Mouse (Mus musculus): ENCODE results near the gene Grin2c.
A peak's percentile ranks its signal among the peaks of the same experiment; 100 is the strongest.

Gene Grin2c

DNA sequence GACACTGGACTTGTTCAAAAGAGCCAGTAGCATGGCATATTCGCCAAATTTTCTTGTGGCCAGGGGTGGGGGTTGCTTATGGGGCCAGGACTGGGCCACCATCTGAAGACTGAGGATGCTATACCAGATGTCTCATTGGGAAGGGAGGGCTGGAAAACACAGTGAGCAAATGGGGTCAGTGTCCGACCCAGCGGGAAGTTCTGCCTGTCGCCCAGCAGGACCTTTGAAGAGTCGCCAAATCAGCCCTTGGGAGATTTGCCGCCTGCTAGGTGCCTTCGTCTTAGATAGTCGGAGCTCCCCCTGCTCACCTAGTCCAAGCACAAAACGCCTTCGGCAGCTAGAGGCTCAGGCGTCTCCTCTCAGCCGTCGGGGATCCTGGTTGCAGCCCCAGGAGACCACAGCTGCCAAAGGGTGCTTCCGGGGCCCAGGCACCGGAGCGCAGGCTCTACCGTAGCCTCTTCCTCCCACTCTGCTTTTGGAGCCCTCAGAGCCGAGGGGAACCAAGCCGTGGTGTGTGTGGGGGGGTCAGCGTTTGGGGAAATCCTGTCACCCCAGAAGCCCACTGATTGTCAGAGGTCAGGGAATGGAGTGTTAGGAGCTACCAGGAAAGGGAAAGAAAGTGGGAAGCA, 1.2 kb downstream of the Grin2c start:
- DNase-seq (ENCODE audit: low read depth, low spot score) = no peak

DNA sequence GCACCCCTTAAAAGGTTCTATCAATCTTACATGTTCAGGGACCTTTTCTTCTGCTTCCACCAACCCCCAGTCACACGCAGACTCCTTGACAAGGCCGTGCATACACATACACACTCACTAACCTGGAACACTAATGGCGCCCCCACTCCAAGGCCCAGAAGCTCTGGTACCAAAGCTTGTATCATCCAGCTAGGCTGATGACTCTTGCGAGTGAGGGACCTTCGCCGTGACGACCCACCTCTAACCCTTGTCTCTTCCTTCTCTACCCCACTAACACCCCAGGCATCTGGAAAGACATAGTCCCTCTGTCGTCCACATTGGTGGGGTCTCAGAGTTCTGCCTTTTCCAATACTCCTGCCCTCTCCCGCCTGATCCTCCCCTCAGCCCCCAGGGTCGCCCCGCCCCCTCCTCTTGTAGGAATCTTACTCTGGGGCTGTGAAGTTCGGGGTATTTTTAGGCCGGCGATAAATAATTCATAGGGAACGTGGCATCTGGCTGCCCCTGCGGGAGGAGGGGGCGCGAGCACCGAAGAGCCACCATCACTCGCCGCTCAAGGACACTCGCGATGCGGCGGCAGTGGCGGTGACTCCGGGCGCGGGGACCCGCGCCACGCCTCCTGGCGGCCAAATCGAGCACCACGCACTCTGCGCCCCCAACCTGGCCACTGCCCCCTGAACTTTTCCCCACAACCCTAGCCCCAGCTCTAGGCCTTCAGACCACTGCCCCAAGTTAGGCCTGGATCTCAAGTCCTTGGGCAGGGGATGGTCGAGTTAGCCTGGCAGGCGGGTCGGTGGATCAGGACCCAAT, 2.0 kb downstream of the Grin2c start:
- peak; percentile 56 for DNase-seq (ENCODE audit: low read depth, low spot score)

DNA sequence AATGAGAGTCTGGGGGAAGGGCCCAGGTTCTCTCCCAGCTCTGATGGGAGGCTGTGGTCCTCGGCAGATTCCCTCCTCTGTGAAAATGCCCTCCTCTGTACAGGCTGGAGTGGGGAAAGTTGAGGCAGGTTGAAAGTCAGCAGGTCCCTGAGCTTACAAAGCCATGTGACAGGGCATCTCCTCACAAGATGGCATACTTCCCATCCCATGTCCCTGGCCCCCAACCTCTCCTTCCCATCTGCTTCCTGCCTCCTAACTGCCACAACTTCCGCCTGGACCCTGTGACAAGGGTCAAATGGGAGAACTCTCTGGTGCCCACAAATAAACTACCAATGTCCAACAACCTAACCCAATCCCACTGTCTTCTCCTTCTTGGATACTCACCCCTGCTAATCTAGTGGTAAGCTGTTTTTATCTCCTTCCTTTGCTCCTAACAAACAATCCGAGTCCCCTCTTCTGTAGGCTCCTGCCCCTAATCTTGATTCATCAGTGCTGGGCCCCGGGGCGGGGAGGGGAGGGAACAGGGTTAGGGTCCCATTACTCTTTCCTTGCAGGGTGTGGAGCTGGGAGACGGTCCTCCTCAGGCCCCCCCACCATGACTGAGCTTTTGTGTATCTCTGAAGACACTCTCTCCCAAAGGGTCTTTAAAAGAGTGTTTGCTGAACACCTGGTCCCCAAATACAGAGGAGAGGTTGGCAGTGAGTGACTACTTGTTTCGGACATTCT, 2.7 kb downstream of the Grin2c start:
- DNase-seq (ENCODE audit: low read depth, low spot score) = no peak

DNA sequence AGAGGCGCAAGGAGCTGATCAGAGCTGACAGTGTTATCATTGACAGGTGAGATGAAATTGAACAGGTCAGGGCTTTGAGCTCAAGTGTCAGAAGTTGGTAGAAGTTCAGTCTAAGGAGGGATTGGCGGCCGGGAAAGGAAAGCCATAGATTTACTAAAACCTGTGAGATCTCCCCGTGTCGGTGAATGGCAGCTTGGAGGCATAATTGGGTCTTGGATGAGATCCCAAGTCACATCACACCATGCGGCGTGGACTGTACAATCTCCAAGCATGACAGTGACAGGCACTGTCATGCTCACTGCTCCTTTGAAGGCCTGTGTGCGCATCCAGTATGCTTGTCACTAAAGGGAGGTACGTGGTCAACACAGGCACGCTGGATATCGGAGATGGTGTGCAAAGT, 4.1 kb downstream of the Grin2c start:
- DNase-seq (ENCODE audit: low read depth, low spot score) = no peak

DNA sequence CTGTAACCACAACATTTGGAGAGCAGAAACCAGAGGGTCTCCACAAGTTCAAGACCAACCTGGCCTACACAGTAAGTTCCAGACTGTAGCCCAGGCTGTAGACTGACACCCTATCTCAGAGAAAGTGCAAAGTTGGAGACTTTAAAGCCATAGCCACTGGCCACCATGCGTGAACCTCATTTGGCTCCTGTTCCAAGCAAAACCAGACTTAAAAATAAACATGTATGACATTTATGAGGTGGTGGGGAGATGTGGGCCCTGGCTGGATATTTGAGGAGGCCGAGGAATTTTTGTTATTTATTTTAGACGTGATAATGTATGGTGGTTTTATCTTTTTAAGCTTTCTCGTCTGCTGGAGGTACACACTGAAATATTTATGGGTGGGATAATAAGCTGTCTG, 7.9 kb downstream of the Grin2c start:
- DNase-seq (ENCODE audit: low read depth, low spot score) = no peak

DNA sequence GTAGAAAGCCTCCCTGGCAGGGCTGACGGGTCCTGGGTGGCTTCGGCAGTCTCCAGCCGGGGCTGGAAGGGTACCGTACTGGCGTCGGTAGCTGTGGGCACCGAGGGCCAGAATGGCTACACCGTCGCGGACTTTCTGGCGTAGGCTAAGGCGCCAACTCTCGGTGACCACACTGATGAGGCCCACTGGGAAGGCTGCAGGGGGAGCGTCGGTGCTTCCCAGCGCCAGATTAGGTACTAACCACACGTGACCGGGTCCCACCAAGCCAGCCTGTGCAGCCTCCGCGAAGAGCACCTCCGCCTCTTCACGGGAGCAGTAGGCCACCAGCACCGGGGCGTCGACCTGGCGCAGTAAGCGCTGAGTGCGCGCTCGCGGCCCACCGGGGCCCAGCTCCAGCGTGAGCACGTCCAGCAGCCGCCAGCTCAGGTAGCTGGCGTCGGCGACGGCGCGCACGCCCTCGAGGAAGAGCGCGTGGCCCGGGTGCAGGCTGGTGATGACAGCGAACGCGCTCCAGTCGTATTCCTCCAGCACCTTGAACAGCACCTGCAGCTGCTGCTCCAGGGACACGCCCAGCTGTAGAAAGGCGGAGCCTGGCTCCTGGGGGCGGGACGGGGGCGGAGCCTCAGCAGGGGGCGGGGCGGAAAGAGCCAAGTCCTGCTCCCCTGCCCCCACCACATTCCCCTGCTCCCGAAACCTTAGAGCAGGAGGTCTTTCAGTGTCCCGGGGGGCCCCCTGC, 9.1 kb downstream of the Grin2c start:
- peak; percentile 50 for DNase-seq (ENCODE audit: low read depth, low spot score)

DNA sequence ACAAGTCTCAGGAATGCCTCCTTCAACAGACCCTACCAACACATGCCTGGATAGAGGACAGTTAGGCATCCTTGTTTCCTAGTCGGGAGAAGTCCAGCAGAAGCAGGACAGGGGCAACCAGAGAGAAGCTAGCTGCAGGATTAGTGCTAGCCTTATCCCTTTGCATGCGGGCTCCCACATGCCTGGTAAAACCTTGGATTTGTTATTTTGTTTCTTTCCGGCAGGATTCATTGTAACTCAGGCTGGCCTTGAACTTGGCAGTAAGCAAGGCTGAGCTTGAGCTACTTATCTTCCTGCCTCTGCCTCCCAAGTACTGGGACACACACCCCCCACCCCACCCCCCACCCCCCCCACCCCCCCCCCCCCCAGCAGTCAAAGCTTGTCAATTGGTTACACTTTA, 15.8 kb downstream of the Grin2c start:
- no peak for DNase-seq (ENCODE audit: low read depth, low spot score)

DNA sequence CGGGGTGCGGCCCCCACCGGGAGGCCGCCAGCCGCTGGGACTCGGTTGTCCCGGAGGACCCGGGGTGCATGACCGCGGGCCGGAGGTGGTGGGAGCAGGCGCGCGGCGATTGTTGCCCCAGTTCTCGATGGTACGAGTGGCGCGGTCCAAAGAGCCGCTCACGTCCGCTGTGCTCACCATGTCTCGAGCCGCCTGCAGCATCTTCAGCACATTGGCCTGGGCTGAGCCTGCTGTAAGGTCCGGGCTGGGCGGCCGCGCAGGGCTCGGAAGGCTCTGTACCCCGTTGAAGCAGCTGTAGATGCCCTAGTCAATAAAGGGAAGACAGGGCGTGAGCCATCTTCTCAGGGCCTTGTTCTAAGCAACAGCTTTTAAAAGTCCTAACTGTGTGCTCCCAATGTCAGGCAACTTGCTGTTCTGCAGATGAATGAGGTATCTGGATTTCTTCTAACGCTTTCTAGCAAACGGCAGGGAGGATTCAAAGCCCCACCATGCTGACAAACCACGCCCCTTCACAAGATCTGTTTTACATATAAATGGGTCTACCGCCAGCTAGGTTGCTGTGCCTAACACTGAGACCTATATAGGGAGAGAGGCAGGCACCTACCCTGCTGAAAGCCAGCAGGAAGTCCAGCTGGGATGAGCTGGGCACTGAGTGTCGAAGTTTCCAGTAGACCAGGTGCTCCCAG, 16.5 kb downstream of the Grin2c start:
- no peak for DNase-seq (ENCODE audit: low read depth, low spot score)

DNA sequence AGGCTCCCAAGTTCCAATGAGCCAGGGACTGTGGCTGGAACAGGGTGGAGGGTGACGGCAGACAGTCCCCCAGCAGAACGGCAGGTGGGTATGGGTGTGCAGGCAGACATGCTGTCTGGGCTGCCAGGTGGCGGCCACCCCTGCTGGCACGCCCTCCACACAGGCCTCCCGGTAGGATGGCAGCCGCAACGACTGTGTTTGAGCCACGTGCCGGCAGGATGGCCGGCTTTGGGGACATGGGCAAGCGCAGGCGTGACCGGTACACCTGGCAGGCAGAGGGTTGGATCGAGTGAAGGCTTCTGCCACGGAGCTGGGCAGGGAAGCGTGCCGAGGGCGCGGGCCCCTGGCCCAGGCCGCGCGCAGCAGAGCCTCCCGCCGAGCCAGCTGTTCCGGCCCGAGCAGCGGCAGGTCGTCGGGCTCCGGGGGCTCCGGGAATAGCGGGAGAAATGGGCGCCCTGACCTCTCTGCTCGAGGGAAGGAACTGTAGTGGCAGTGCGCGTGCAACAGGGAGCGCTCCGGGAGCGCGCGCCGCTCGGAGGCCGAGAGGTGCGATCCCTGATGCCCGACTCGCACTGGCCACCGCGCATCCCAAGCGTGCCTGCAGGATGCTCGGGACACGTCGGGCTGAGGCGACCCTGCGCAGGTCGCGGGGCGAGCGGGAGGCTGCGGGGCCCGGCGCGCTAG, 17.2 kb downstream of the Grin2c start:
- no peak for DNase-seq (ENCODE audit: low read depth, low spot score)

DNA sequence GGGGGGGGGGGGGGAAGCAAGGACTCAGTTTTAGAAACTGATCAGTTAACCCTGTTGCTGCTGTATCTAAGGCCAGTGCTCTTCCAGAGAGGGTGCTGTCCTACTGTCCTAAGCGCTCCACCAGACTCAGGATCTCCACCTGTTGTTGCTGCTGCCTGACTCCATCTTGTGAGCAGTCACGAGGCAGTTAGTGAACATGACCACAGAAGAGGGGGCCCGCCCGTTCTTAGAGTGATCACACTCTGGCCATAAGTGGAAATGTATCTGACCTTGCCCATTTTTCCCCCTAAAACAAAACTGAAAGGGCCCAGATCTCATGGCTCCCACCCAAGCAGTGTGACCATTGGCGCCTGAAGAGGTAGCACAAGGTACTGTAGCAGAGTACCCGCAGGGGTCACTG, 19.1 kb downstream of the Grin2c start:
- DNase-seq (ENCODE audit: low read depth, low spot score) = no peak

DNA sequence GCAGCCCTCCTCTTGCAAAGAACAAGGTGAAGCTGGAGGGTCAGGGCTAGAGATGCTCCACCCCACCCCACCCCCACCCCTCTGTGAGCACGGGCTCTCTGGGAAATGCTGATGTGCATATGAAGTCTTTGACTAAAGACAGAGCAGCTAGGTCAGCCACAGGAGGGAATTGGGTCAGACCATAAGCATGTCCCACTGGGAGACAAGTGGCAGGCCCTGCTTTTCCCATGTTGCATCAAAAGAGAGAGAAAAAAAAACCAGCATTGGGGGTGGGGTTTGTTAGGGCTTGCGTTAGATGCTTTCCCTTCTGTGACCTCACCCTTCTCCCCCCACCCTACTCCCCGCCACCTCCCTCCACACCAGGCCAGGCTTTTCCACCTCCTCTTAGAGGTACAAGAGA, 19.8 kb downstream of the Grin2c start:
- no peak for DNase-seq (ENCODE audit: low read depth, low spot score)

DNA sequence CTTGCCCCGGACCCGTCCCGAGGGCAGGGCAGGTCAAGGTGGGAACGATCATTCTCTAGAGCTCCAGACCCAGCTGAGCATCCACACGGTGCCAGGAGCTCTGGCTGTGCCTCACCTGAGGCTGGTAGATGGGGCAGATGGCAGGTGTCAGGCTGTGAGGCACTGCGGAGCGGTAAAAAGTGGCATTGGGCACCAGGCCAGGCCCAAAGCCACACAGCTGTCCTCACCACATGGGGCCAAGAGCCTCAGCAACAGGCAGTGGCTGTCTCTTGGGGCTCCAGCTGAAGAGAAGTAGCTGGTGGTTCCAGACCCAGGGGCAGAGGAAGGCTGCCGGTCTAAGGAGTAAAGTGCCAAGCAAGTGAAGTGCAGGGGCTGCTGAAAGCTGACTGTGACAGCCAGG, 20.7 kb downstream of the Grin2c start:
- no peak for DNase-seq (ENCODE audit: low read depth, low spot score)

DNA sequence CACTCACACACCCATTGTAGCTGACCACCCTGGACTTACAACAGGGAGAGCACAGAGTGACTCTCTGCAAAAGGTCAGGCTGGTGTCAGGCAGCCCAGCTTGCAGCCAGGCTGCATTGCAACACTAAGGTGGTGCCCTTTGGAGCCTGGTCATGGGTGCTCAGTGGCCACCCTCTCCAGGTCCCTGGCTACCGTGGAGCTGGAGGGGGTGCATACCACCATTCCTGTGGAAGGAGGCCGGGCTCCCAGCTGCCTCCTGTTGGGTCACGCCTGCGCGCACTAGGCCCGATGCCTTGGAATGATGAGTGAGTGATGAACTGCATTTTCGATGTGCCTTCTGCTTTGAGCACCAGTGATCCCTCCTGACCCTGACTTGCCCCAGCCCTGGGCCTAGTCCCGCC, 22.2 kb downstream of the Grin2c start:
- DNase-seq (ENCODE audit: low read depth, low spot score) = no peak

DNA sequence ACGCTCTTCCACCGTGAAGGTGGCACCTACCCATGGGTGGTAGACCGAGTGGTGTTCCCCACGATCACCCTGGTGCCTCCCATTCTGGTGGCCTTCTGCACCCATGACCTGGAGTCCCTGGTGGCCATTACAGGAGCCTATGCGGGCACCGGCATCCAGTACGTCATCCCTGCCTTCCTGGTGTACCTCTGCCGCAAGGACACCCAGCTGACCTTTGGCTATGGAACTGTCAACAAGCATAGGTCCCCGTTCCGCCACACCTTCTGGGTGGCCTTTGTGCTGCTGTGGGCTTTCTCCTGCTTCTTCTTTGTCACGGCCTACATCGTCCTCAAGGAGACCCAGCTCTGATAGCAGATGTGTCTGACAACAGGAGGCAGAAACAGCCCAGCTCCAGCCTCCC, 23.3 kb downstream of the Grin2c start:
- no peak for DNase-seq (ENCODE audit: low read depth, low spot score)

DNA sequence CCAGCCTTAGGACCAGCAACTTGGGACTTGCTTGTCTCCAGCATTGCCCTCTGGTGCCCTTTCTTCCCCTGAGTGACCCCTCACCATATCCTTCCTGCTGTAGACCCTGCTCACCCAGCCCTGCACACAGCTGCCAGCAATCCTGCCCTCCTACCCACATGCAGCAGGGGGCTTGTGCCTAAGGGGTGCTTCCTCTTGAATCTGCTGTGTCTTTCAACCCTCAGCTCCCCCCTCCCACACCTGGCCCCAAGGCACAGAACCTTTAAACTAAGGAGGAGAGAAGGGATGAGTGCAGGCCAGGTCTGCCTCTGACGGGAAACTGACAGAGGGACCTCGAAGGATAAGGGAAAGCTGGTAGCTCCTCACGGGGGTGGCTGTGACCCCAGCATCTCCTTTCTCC, 24.3 kb downstream of the Grin2c start:
- no peak for DNase-seq (ENCODE audit: low read depth, low spot score)

DNA sequence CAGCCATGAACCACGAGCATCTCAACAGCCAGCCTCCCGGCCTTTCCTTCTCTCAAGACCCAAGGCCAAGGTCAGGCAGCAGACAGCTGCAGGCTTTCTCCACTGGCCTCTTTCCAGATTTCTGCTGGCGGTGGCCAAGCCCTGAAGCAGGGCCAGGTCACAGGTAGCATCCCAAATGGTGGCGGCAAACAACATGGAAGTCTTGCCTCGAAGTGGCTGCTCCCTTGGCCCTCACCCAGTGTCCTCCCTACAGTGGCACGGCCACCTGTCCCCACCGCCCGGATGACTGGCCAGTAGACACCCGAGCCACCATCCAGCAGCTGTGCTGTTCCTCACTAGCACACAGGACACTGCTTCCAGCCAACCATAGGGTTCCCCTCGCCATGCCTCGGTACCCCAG, 25.6 kb downstream of the Grin2c start:
- DNase-seq (ENCODE audit: low read depth, low spot score) = no peak

DNA sequence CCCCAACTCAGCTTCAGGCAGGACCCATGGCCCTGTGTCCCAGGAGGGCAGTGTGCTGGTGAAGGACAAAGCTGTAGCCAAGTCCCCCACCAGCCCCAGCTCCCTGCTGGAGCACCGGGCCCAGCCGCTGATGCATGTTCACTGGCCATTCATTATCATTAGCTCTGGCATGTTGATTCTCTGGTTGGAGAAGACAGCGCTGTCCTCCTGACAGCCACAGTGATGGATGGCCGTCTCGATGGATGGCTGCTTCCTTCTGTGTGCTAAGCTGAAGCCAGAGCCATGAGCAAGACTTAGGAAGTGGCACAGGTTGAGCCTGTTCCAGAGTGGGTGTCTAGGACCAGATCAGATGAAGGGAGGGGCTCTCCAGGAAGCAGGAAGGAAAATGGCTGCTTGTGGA, 30.5 kb downstream of the Grin2c start:
- DNase-seq (ENCODE audit: low read depth, low spot score) = peak; percentile 70

DNA sequence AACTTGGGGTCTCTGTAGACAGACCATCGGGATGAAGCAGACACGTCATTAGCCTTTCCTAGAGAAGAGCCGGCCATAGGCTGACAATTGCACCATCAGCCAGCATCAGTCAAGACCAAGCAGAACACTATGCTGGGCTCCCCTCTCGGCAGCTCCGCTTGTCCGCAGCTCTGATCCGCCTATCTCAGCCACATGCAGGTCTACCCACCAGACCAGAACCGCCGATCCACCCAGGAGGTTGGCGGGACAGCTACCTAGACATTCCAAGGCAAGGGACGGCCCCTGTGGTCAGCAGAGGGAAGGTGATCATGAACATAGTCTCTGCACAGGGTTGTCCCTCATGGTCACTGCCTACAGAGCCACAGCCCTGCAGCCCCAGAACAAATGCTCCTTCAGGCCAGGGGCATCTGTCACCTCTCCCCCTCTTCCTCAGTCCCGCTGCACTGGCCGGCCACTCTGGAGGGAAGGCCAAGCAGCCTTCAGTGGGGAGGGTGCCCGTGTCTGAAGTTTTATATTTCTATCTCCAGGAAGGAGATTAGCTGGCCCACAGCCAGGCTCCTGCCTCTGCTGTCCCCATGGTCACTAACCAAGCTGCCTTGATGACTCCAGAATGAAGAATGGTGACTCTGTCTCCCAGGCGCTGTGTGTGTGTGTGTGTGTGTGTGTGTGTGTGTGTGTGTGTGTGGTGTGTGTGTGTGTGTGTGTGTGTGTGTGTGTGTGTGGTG, 32.6 kb downstream of the Grin2c start:
- DNase-seq (ENCODE audit: low read depth, low spot score) = no peak

DNA sequence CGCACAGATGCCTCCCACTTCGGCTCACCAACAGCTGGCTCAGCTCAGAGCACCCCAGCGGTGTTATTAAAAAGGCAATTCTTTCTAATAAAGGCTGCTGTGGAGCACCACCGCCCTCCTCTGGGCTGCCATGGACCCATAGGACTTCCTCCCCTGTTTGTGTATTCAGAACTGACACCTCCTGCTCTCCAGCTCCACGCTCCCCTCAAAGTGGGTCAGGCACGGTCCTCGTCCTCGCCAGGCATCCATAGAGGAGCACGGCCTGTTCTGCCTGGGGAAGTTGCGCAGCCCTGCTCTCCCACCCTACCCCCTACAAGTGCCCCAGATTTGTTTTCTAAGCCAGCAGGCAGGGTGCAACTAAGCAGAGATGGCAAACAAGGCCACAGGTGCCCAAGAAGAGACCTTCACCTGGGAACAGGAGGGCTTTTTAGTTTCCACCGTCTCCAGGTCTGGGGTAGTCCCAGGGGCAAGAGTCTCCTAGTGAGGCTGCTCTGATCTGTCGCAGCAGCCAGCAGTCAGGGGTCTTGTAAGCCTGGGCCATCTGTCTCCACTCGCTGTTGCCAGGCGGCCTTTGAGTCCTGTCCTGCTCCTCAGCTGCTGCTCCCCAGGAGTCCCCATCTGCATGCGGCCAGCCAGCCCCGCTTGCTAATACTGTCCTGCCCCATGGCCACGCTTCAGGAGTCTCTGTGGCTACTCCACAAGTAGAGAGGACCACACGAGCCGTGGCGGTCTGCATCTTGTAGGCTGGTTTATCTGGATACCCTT, 33.3 kb downstream of the Grin2c start:
- no peak for DNase-seq (ENCODE audit: low read depth, low spot score)

DNA sequence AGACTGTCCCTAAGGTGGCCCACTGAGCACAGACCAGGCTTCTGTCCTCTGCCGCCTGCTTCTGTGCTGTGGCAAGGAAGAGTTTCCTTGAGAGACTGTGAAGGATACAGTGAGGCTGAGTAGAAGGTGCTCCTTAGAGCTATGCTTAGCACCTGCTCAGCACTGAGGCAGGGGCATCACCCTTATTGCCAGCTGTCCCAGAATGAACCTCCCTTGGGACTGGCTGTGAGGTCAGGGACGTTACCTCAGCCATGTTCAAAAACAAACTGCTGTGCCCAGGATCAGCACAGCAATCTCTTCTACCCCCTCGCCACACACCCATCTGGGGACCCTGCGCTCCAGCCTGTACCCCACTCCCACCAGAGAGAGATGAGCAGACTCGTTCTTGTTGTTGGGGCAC, 34.2 kb downstream of the Grin2c start:
- no peak for DNase-seq (ENCODE audit: low read depth, low spot score)
